Mouse (Mus musculus): Measurements from ENCODE around the gene Tagap1. TPM values are rescaled to one million over a fixed set of nuclear protein-coding genes. Genes with fewer than 3 reads are reported as not detected.
"Not testable (repeated sequence)": the region's sequence is repeated elsewhere in the genome, so short reads cannot be mapped to it uniquely, and the experiment has no call there.

The Tagap1 gene
- polyA plus RNA-seq, 1 experiment from 2014 or later, result 51.7 TPM

- ATAC-seq (ENCODE audit: low FRiP score); H3K36me3 ChIP-seq; H3K27ac ChIP-seq; H3K9me3 ChIP-seq (replicated peaks); H3K4me2 ChIP-seq (replicated peaks); H3K4me1 ChIP-seq; H3K4me3 ChIP-seq; H3K9ac ChIP-seq; H3K27me3 ChIP-seq: not testable (repeated sequence)
- 85% methylated on average over 7 of the region's 8 CpGs for WGBS
Observed at GRCm38 (mm10) chr17:6958881-6959280, 2.1 kb downstream of the Tagap1 start.

GRCm38 (mm10) chr17:6948769-6949228, 12.2 kb downstream of the Tagap1 start:
- WGBS, result 20% methylated on average over 9 of the region's 9 CpGs
- H3K27ac ChIP-seq, result peak overlapping the region; percentile 85
- not testable (repeated sequence) for H3K4me1 ChIP-seq; H3K9me3 ChIP-seq (replicated peaks); H3K36me3 ChIP-seq; H3K27me3 ChIP-seq
- peak overlapping the region; percentile 62 for H3K4me2 ChIP-seq (replicated peaks)
- H3K9ac ChIP-seq, result peak overlapping the region; percentile 56
- H3K4me3 ChIP-seq, result peak overlapping the region; percentile 52
- peak; percentile 42 for ATAC-seq (ENCODE audit: low FRiP score)

GRCm38 (mm10) chr17:6947984-6948768, 12.8 kb downstream of the Tagap1 start, which contains the start of gene Rsph3b:
TSS of gene Rsph3b (minus strand) at chr17:6948682.
- Histone ChIP-seq H3K27ac (peak within 1 kb of the TSS; percentile 85), H3K4me3 (peak within 1 kb of the TSS; percentile 52), H3K4me2 (replicated peaks) (peak within 1 kb of the TSS; percentile 62), H3K9ac (peak within 1 kb of the TSS; percentile 56)
- H3K36me3 ChIP-seq; H3K9me3 ChIP-seq (replicated peaks); H3K4me1 ChIP-seq; H3K27me3 ChIP-seq: not testable (repeated sequence)
- WGBS, result under 1% methylated on average over 73 of the region's 73 CpGs
- ATAC-seq (ENCODE audit: low FRiP score), result peak; percentile 98

GRCm38 (mm10) chr17:6947637-6947983, 13.3 kb downstream of the Tagap1 start:
- H3K9ac ChIP-seq, result peak overlapping the region; percentile 23; the same call in 1 of the 2 replicates
- H3K4me3 ChIP-seq, result peak overlapping the region; percentile 52
- not testable (repeated sequence) for ATAC-seq (ENCODE audit: low FRiP score); H3K4me1 ChIP-seq; H3K27me3 ChIP-seq; H3K9me3 ChIP-seq (replicated peaks); H3K36me3 ChIP-seq; H3K27ac ChIP-seq
- WGBS, result no CpG with 5 or more reads among the region's 8 CpGs
- H3K4me2 ChIP-seq (replicated peaks), result peak overlapping the region; percentile 62

GRCm38 (mm10) chr17:6942560-6942959, 18.4 kb downstream of the Tagap1 start:
- not testable (repeated sequence) for H3K4me1 ChIP-seq; H3K36me3 ChIP-seq; ATAC-seq (ENCODE audit: low FRiP score); H3K9me3 ChIP-seq (replicated peaks); H3K27ac ChIP-seq; H3K9ac ChIP-seq; H3K4me3 ChIP-seq; H3K4me2 ChIP-seq (replicated peaks); H3K27me3 ChIP-seq
- no CpG with 5 or more reads among the region's 4 CpGs for WGBS

- H3K4me1 ChIP-seq; H3K4me2 ChIP-seq (replicated peaks); H3K4me3 ChIP-seq; H3K36me3 ChIP-seq; H3K9me3 ChIP-seq (replicated peaks); H3K9ac ChIP-seq; ATAC-seq (ENCODE audit: low FRiP score); H3K27ac ChIP-seq; H3K27me3 ChIP-seq: not testable (repeated sequence)
- WGBS, result 96% methylated on average over 7 of the region's 7 CpGs
Observed at GRCm38 (mm10) chr17:6931625-6932024, 29.3 kb downstream of the Tagap1 start.

- H3K4me2 ChIP-seq (replicated peaks); H3K27ac ChIP-seq; H3K27me3 ChIP-seq; H3K9me3 ChIP-seq (replicated peaks); H3K9ac ChIP-seq; H3K4me3 ChIP-seq; H3K4me1 ChIP-seq; H3K36me3 ChIP-seq; ATAC-seq (ENCODE audit: low FRiP score): not testable (repeated sequence)
- 96% methylated on average over 7 of the region's 7 CpGs for WGBS
Observed at GRCm38 (mm10) chr17:6920351-6920894, 40.5 kb downstream of the Tagap1 start.

GRCm38 (mm10) chr17:6919388-6919787, 41.6 kb downstream of the Tagap1 start:
- not testable (repeated sequence) for H3K9ac ChIP-seq; H3K27ac ChIP-seq; H3K27me3 ChIP-seq; H3K4me1 ChIP-seq; H3K4me3 ChIP-seq; H3K9me3 ChIP-seq (replicated peaks); ATAC-seq (ENCODE audit: low FRiP score); H3K4me2 ChIP-seq (replicated peaks); H3K36me3 ChIP-seq
- 87% methylated on average over 3 of the region's 3 CpGs for WGBS

GRCm38 (mm10) chr17:6915282-6915681, 45.7 kb downstream of the Tagap1 start:
- WGBS, result 96% methylated on average over 4 of the region's 4 CpGs
- H3K27ac ChIP-seq; ATAC-seq (ENCODE audit: low FRiP score); H3K9ac ChIP-seq; H3K4me1 ChIP-seq; H3K4me2 ChIP-seq (replicated peaks); H3K27me3 ChIP-seq; H3K36me3 ChIP-seq; H3K9me3 ChIP-seq (replicated peaks); H3K4me3 ChIP-seq: not testable (repeated sequence)

- not testable (repeated sequence) for H3K27ac ChIP-seq; H3K27me3 ChIP-seq; H3K9me3 ChIP-seq (replicated peaks); H3K9ac ChIP-seq; H3K36me3 ChIP-seq; ATAC-seq (ENCODE audit: low FRiP score); H3K4me2 ChIP-seq (replicated peaks); H3K4me1 ChIP-seq; H3K4me3 ChIP-seq
- WGBS, result 80% methylated on average over 1 of the region's 6 CpGs
Observed at GRCm38 (mm10) chr17:6914066-6914465, 46.9 kb downstream of the Tagap1 start.

Other genes with a start within 250 kb of the Tagap1 start
- 97.9 and 103 TPM in 2 replicates for gene Ezr, start 178.4 kb downstream of the Tagap1 start, polyA plus RNA-seq (2016; fragmentation: Nextera tagmentation; extraction: Ambion mirVana)
- gene Rsph3b, start 12.5 kb downstream of the Tagap1 start, polyA plus RNA-seq (2016; fragmentation: Nextera tagmentation; extraction: Ambion mirVana), result 45.4 and 45.7 TPM in 2 replicates
- 115 and 126 TPM in 2 replicates for gene Rnaset2b, start 9.5 kb upstream of the Tagap1 start, polyA plus RNA-seq (2016; fragmentation: Nextera tagmentation; extraction: Ambion mirVana)
- 0.48 and 0.84 TPM in 2 replicates for gene Gm49721, start 17.7 kb upstream of the Tagap1 start, polyA plus RNA-seq (2016; fragmentation: Nextera tagmentation; extraction: Ambion mirVana)
- not detected in 2 replicates for gene Gm1604a, start 64.4 kb upstream of the Tagap1 start, polyA plus RNA-seq (2016; fragmentation: Nextera tagmentation; extraction: Ambion mirVana)
- 34.3 and 35.2 TPM in 2 replicates for gene Rps6ka2, start 209.0 kb upstream of the Tagap1 start, polyA plus RNA-seq (2016; fragmentation: Nextera tagmentation; extraction: Ambion mirVana)

Measured in hindbrain, embryonic 12.5 days (tissue).